Mouse (Mus musculus): Measurements from ENCODE around the gene Selplg. TPM values are rescaled to one million over a fixed set of nuclear protein-coding genes. Genes with fewer than 3 reads are reported as not detected.

Gene Selplg
- polyA plus RNA-seq, 1 experiment from 2014 or later, result 1.2 TPM

DNA sequence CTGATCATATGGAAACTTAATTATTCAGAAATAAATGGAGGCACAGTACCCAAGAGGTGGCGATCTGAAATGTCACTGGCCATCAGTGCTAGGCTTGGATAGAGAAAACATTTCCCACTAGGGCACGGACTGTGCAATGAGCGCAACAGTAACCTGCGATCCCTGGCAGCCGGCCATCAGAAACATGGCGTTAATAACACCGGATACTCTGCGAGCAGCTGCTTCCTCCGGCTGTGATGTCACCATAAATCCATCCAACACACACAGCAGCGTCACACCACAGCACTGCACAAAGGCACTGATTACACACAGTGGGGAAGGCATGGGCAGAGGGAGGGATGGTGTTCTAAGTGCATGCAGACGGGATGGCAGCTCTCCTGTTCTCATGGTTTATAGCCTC, 36.7 kb upstream of the Selplg start:
- H3K4me3 ChIP-seq (replicated peaks), result no peak overlapping the region
- no peak for ATAC-seq
- peaks cover 61% of the 10 kb centered on the region for H3K4me1 ChIP-seq (replicated peaks)
- 0 out of 2 replicates have a peak overlapping the region, but pooled peaks have one; percentile 26 for H3K9ac ChIP-seq (replicated peaks)
- H3K9me3 ChIP-seq, result no peaks in the 10 kb centered on the region
- H3K27me3 ChIP-seq, result no peaks in the 10 kb centered on the region
- H3K4me2 ChIP-seq (replicated peaks), result no peak overlapping the region
- 51% methylated on average over 11 of the region's 11 CpGs for WGBS
- H3K36me3 ChIP-seq, result peaks cover 16% of the 10 kb centered on the region
- peak overlapping the region; percentile 71 for H3K27ac ChIP-seq

DNA sequence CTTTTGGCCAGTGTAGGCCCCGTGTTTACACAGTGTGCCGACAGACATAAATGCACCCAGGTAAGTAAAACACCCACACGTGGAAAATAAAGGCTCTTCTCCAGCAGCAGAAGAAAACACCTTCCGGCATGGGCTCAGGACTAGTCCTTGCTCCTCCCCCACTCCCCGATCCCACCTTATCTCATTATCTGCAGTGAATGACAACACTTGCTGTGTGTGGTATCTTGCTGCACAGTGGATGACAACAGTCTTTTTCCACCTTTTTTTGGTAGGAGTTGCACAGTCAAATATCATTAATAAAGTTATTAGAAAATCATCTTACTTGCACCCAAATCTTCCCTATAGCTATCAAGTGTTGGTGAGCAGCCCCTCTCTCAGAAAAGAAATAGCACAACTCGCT, 32.5 kb upstream of the Selplg start:
- 94% methylated on average over 6 of the region's 6 CpGs for WGBS
- Histone ChIP-seq H3K9ac (replicated peaks) (no peak overlapping the region), H3K27ac (no peak overlapping the region), H3K27me3 (no peaks in the 10 kb centered on the region), H3K9me3 (no peaks in the 10 kb centered on the region), H3K4me3 (replicated peaks) (no peak overlapping the region), H3K36me3 (peaks cover 36% of the 10 kb centered on the region), H3K4me1 (replicated peaks) (peaks cover 42% of the 10 kb centered on the region), H3K4me2 (replicated peaks) (no peak overlapping the region)
- ATAC-seq, result no peak

DNA sequence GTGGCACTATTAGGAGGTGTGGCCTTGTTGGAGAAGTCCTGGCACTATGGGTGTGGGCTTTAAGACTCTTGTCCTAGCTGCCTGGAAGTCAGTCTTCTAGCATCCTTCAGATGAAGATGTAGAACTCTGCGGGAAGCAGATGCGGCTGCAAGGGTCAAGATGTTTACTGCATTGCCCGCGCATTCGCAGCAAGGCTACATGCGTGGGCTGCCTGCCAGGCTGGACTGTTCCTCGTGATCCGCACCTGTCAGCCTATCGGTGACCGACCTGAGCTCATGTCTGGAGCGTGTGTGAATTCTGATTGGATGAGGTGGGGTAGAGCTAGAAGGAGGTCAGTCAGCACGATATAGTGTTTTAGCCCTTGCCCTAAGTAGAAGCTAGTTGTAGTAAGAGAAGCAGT, 31.6 kb upstream of the Selplg start:
- Histone ChIP-seq H3K36me3 (peaks cover 36% of the 10 kb centered on the region), H3K4me1 (replicated peaks) (peaks cover 37% of the 10 kb centered on the region), H3K4me3 (replicated peaks) (no peak overlapping the region), H3K4me2 (replicated peaks) (no peak overlapping the region), H3K9ac (replicated peaks) (no peak overlapping the region), H3K27me3 (no peaks in the 10 kb centered on the region), H3K27ac (peak overlapping the region; percentile 54), H3K9me3 (no peaks in the 10 kb centered on the region)
- 95% methylated on average over 12 of the region's 12 CpGs for WGBS
- ATAC-seq, result no peak

DNA sequence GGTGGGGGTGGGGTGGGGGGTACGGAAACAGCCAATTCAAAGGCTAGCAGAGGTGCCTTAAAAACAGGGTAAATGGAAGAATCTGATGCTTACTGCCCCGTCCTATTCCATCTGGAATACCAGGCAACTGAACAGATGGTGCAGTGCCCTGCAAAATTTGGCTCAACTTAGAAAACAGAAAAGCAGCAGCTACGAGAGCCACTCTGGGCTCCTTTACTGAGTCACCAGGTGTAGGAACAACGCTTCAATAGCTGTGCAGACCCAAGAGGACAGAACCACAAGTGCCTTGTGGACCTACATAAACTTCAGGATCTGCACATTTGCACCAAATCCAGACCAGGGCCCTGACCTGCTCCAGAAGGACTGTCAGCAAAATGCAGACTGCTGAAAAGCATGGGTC, 30.0 kb upstream of the Selplg start:
- Histone ChIP-seq H3K27ac (peak overlapping the region; percentile 54; the same call in 1 of the 2 replicates), H3K9me3 (no peaks in the 10 kb centered on the region), H3K4me3 (replicated peaks) (no peak overlapping the region), H3K4me1 (replicated peaks) (peaks cover 37% of the 10 kb centered on the region), H3K36me3 (peaks cover 36% of the 10 kb centered on the region), H3K4me2 (replicated peaks) (no peak overlapping the region), H3K27me3 (no peaks in the 10 kb centered on the region), H3K9ac (replicated peaks) (no peak overlapping the region)
- WGBS, result 76% methylated on average over 4 of the region's 4 CpGs
- no peak for ATAC-seq

- WGBS, result 97% methylated on average over 8 of the region's 8 CpGs
- Histone ChIP-seq H3K4me2 (replicated peaks) (no peak overlapping the region), H3K27ac (no peak overlapping the region), H3K4me1 (replicated peaks) (peaks cover 48% of the 10 kb centered on the region), H3K4me3 (replicated peaks) (no peak overlapping the region), H3K9ac (replicated peaks) (no peak overlapping the region), H3K9me3 (no peaks in the 10 kb centered on the region), H3K36me3 (peaks cover 36% of the 10 kb centered on the region), H3K27me3 (no peaks in the 10 kb centered on the region)
- ATAC-seq, result no peak
These were observed 28.9 kb upstream of the Selplg start for GRCm38 (mm10) chr5:113861294-113861693.

DNA sequence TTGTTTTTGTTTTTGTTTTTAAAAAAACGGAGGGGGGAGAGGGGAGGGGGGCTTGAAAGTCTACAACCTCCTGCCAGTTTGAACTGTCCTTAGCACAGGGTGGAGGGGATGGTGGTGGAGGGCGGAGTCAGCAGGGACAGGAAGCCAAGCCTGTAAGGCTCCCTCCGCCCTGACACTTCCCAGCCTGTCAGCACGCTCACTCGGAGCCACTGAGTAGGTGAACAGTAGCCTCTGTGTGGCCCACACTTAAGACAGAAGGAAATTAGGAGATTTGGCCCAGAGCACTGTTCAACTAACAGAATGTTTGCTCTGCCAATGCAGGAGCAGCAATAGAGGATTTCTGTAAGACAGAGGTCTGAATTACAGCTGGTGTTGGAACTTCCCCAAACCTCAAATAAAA, 26.5 kb upstream of the Selplg start:
- Histone ChIP-seq H3K36me3 (peaks cover 19% of the 10 kb centered on the region), H3K9ac (replicated peaks) (no peak overlapping the region), H3K4me2 (replicated peaks) (no peak overlapping the region), H3K27ac (0 out of 2 replicates have a peak overlapping the region, but pooled peaks have one; percentile 17), H3K27me3 (no peaks in the 10 kb centered on the region), H3K9me3 (no peaks in the 10 kb centered on the region), H3K4me3 (replicated peaks) (no peak overlapping the region), H3K4me1 (replicated peaks) (peaks cover 65% of the 10 kb centered on the region)
- ATAC-seq, result no peak
- 74% methylated on average over 5 of the region's 5 CpGs for WGBS

GRCm38 (mm10) chr5:113858550-113858949, 26.1 kb upstream of the Selplg start:
- Histone ChIP-seq H3K9ac (replicated peaks) (no peak overlapping the region), H3K27me3 (no peaks in the 10 kb centered on the region), H3K4me3 (replicated peaks) (no peak overlapping the region), H3K4me2 (replicated peaks) (no peak overlapping the region), H3K9me3 (no peaks in the 10 kb centered on the region), H3K36me3 (peaks cover 15% of the 10 kb centered on the region; the same call in 1 of the 2 replicates), H3K27ac (no peak overlapping the region), H3K4me1 (replicated peaks) (peaks cover 61% of the 10 kb centered on the region)
- 86% methylated on average over 10 of the region's 10 CpGs for WGBS
- ATAC-seq, result no peak

DNA sequence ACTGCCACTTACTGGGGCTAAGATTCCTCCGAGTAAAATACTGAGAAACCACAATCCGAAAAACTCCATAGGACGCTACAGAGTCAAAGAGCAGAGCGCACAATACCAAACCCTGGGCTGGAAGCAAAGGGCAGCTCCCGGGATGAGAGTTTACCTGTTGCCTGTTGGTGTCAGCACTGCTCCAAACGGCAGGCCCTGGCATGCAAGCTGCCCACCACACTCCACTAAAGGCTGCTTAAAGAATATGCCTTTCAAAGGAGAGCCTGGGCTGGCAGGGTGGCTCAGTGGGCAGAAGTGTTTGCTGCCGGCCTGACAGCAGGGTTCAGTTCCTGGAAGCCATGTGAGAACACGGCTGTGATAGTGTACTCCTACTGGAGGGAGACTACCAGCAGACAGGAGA, 25.2 kb upstream of the Selplg start:
- no peaks in the 10 kb centered on the region for H3K27me3 ChIP-seq
- 67% methylated on average over 8 of the region's 8 CpGs for WGBS
- H3K9me3 ChIP-seq, result no peaks in the 10 kb centered on the region
- ATAC-seq, result no peak
- H3K36me3 ChIP-seq, result peaks cover 13% of the 10 kb centered on the region; the same call in 1 of the 2 replicates
- H3K27ac ChIP-seq, result peak overlapping the region; percentile 80; the same call in 1 of the 2 replicates
- H3K4me1 ChIP-seq (replicated peaks), result peaks cover 55% of the 10 kb centered on the region
- no peak overlapping the region for H3K4me2 ChIP-seq (replicated peaks)
- no peak overlapping the region for H3K4me3 ChIP-seq (replicated peaks)
- no peak overlapping the region for H3K9ac ChIP-seq (replicated peaks)

DNA sequence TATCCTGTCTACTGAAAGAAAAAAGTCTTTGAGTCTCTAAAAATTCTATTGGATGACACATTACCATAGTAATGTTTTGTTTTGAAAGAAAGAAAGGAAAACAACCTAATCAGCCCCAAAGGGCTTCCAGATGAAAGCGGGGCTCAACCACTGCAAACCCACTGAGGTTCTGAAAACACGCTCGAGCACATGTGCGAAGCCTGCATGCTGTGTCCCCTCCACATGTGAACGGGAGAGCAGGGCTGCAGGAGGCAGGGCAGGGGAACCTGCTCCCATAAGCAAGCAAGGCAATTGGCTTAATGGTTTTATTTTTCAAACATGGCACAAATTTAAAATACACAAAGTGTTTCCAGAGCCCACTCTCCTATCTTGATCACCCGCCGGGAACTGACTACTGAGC, 24.2 kb upstream of the Selplg start:
- H3K9ac ChIP-seq (replicated peaks), result no peak overlapping the region; the same call in 1 of the 2 replicates
- no peaks in the 10 kb centered on the region for H3K27me3 ChIP-seq
- H3K27ac ChIP-seq, result peak overlapping the region; percentile 80
- ATAC-seq, result no peak
- H3K9me3 ChIP-seq, result no peaks in the 10 kb centered on the region
- H3K4me2 ChIP-seq (replicated peaks), result no peak overlapping the region
- H3K36me3 ChIP-seq, result peaks cover 14% of the 10 kb centered on the region
- H3K4me3 ChIP-seq (replicated peaks), result no peak overlapping the region
- WGBS, result 69% methylated on average over 7 of the region's 7 CpGs
- H3K4me1 ChIP-seq (replicated peaks), result peaks cover 50% of the 10 kb centered on the region

DNA sequence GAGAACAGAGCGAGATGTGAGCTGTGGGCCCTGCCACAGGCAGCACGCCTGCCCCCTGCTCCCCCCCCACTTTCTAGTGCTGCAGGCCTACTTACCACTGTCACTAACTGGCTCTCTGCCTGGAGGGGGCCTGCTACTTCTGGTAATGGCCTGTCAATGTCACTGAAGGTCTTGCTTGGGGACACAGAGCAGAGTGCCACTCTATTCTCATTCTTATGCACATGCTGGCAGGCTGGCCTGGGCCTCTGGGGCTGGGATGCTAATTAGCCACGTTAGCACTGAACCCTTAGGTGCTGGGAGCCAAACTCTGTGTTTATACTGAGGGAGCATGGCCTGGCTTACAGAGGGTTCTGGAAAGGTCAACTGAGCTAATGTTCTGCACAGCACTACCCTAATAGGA, 23.3 kb upstream of the Selplg start:
- Histone ChIP-seq H3K9ac (replicated peaks) (peak overlapping the region; percentile 40; the same call in 1 of the 2 replicates), H3K27me3 (no peaks in the 10 kb centered on the region), H3K27ac (peak overlapping the region; percentile 80)

GRCm38 (mm10) chr5:113855117-113855516, 22.7 kb upstream of the Selplg start:
- Histone ChIP-seq H3K4me1 (replicated peaks) (peaks cover 51% of the 10 kb centered on the region), H3K36me3 (peaks cover 24% of the 10 kb centered on the region), H3K4me3 (replicated peaks) (no peak overlapping the region), H3K9me3 (no peaks in the 10 kb centered on the region), H3K4me2 (replicated peaks) (no peak overlapping the region), H3K27me3 (no peaks in the 10 kb centered on the region), H3K27ac (peak overlapping the region; percentile 80), H3K9ac (replicated peaks) (0 out of 2 replicates have a peak overlapping the region, but pooled peaks have one; percentile 40)
- ATAC-seq, result peak; percentile 71
- 89% methylated on average over 10 of the region's 10 CpGs for WGBS

More for the DNA sequence above, 23.3 kb upstream of the Selplg start:
- WGBS, result 41% methylated on average over 3 of the region's 3 CpGs
- Histone ChIP-seq H3K4me1 (replicated peaks) (peaks cover 52% of the 10 kb centered on the region), H3K4me3 (replicated peaks) (no peak overlapping the region), H3K4me2 (replicated peaks) (no peak overlapping the region), H3K9me3 (no peaks in the 10 kb centered on the region), H3K36me3 (peaks cover 18% of the 10 kb centered on the region)
- ATAC-seq, result peak; percentile 78

- 45% methylated on average over 14 of the region's 14 CpGs for WGBS
- H3K36me3 ChIP-seq, result peaks cover 30% of the 10 kb centered on the region
- ATAC-seq, result no peak
- H3K27me3 ChIP-seq, result no peaks in the 10 kb centered on the region
- H3K27ac ChIP-seq, result peak overlapping the region; percentile 80
- H3K9me3 ChIP-seq, result no peaks in the 10 kb centered on the region
- H3K4me3 ChIP-seq (replicated peaks), result no peak overlapping the region
- H3K4me2 ChIP-seq (replicated peaks), result no peak overlapping the region
- H3K4me1 ChIP-seq (replicated peaks), result peaks cover 51% of the 10 kb centered on the region
- H3K9ac ChIP-seq (replicated peaks), result no peak overlapping the region
These were observed 22.1 kb upstream of the Selplg start for GRCm38 (mm10) chr5:113854494-113854893.

GRCm38 (mm10) chr5:113853541-113853940, 21.1 kb upstream of the Selplg start:
- H3K9me3 ChIP-seq, result no peaks in the 10 kb centered on the region
- H3K27ac ChIP-seq, result peak overlapping the region; percentile 19; the same call in 1 of the 2 replicates
- ATAC-seq, result no peak
- peaks cover 39% of the 10 kb centered on the region for H3K36me3 ChIP-seq
- no peak overlapping the region for H3K9ac ChIP-seq (replicated peaks)
- H3K4me3 ChIP-seq (replicated peaks), result no peak overlapping the region
- WGBS, result 88% methylated on average over 10 of the region's 10 CpGs
- no peaks in the 10 kb centered on the region for H3K27me3 ChIP-seq
- H3K4me2 ChIP-seq (replicated peaks), result no peak overlapping the region
- peaks cover 43% of the 10 kb centered on the region for H3K4me1 ChIP-seq (replicated peaks)

All from midbrain, embryonic 13.5 days (tissue).